Mouse (Mus musculus) cerebellum, adult 8-10 months (tissue): ENCODE results near the gene Agap1.

Experiments
- DNase-seq: peaks from one replicate; pipeline ENCODE4 v3.0.0; 2022

Agap1 gene

DNA sequence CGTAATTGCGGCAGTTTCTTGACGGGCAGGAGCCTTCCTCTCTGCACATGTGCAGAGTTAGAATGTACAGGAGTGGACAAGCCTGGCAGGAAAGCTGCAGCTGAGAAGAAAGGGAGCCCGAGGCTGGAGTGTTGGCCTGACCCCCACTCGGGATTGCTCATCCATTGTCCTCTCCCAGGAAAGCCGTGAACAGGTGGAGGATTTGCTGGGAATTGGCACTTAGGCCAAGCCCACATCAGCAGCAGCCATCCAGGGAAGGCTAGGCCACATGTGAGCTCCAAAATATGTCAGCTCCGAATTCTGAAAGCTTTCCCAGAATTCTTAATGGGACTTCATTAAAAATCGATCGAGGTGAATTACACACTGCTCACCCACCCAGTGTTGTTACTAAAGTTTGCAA is 270.4 kb downstream of the Agap1 start:
- DNase-seq, result no peak

DNA sequence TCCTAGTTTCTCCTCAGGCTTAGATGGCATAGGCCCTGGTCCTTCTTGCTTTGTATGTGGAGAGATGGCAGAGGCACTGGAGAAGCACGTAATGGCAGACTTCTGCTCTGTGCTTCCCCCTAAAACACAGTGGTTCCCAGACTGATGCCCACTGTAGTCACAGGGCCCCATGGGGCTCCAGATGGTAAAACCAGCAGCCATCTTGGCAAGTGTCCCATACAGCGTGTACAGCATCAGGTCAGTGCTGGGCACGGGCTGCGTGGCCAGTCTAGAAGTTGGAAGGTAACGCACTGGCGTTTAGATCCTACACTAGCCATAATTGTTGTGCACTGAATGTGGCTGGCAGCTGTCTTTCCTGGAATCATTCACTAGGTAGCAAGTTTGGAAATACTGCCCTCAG is 273.9 kb downstream of the Agap1 start:
- no peak for DNase-seq

DNA sequence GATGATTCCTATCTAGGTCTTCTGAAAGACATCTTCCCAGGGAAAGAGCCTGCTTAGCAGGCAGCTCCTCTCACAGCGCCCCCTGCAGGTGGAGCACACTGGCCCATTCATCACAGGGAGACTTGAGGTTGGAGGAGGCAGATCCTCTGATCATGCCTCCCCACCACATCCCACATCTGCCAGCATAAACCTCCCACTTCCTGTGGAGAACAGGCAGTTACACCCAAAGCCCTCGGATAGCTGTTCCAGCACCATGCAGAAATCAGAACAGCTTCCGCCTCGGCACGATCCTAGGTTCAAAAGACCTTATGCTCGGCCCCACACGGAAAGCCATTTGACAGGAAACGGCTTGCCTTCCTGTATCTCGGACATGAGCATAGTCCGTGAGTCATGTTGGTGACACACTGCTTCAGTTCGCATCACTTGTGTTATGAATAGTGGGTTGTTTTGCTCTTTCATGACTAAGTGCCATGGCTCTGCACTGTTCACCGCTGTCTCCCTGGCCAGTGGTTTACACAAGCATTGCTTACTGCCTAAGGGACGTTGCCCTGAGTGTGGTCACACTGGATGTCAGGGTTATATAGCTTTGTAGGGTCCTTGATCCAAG is 276.1 kb downstream of the Agap1 start:
- no peak for DNase-seq

- DNase-seq, result no peak
Observed at GRCm38 (mm10) chr1:89734368-89734767, 279.8 kb downstream of the Agap1 start.

- no peak for DNase-seq
Observed at GRCm38 (mm10) chr1:89735146-89735545, 280.5 kb downstream of the Agap1 start.

- DNase-seq, result no peak
Observed at GRCm38 (mm10) chr1:89736021-89736420, 281.4 kb downstream of the Agap1 start.

GRCm38 (mm10) chr1:89739067-89739774 is 284.6 kb downstream of the Agap1 start:
- no peak for DNase-seq

- DNase-seq, result no peak
Observed at GRCm38 (mm10) chr1:89739775-89740099, 285.1 kb downstream of the Agap1 start.

DNA sequence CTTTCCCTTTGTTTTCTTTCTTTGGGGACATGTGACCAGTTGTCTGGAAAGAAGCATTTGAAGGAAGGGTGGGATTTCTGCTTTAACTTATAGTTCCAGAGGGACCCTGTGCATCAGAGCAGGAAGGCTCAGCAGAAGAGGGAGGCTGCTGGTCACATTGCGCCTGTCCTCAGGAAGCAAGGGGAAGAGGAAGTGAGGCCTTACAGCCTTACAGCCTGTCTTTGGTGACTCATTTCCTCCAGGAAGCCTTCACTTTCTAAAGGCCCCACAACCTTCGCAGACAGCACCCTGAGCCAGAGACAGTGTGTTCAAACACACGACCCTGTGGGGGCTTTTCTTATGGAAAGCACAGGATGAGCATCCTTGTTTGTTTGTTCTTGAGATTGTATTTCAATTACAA is 287.8 kb downstream of the Agap1 start:
- DNase-seq, result no peak

DNA sequence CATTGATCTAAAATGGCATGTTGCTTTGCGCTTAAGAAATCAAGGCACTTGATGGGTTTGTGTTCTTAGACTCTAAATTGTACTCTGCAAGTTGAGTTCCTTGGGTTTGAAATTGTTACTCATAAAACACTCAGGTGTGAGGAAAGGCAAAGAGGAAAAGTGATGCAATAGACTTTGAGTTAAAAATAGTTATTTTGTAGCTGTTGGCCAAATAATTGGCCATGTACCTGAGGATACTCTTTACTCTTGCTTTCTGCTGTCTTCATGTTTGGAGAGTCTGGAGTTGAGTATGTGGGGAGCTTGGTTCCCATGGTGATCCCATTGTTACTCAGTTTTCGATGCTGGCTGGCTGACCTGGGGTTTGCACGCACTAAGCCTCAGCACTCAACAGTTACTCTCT is 291.6 kb downstream of the Agap1 start:
- no peak for DNase-seq

DNA sequence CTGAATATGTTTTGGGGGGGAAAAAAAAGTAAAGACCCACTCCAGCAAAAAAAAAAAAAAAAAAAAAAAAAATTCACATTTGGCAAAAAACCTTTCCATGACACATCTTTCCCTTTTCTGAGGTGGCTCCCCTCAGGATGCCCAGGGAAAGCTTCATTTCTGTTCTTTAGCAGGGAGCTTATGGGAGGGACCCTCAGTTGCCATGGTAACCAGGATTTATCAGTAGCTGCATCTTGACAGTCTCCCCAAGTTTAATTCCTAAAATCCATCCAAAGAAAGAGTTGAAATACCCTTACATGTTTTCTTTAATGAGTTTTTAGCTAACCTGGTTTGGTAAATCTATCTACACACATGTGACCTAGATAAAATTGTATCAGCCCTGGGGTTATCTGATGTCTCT is 295.1 kb downstream of the Agap1 start:
- DNase-seq, result no peak

GRCm38 (mm10) chr1:89750495-89750894 is 295.9 kb downstream of the Agap1 start:
- no peak for DNase-seq

- DNase-seq, result no peak
Observed at GRCm38 (mm10) chr1:89750921-89751320, 296.3 kb downstream of the Agap1 start.

DNA sequence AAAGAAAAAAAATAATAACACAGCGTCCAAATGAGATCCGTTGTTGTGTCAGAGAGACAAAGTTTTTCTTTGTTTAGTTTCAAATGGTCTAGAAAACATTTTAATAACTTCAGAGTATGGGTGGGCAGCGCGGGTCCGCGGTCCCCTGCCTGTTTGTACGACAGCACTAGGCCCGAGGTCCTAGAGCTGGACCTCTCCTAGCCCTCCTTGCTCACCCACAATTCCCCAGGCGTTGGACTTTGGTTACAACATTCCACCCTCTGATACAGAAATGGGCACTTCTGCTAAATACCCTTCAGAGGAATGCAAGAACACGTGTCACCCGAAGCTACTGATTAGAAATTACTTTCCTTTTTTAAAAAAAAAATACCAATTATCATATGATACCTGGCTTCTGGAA is 296.7 kb downstream of the Agap1 start:
- DNase-seq, result no peak

DNA sequence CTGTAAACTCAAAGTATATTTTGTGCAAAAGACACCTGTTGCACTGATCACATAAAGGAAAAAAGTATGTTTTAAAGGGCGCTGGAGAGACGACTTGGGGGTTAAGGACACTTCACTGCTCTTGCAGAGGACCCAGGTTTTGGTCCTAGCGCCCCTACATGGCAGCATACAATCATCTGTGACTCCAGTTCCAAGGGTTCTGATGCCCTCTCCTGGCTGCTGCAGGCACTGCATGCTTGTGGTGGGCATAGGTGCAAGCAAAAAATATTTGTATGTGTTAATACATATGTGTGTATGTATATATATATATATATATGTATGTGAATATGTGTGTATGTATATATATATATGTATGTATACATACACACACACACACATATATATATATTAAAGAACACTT is 298.1 kb downstream of the Agap1 start:
- DNase-seq, result no peak

- no peak for DNase-seq
Observed at GRCm38 (mm10) chr1:89755358-89755757, 300.8 kb downstream of the Agap1 start.

DNA sequence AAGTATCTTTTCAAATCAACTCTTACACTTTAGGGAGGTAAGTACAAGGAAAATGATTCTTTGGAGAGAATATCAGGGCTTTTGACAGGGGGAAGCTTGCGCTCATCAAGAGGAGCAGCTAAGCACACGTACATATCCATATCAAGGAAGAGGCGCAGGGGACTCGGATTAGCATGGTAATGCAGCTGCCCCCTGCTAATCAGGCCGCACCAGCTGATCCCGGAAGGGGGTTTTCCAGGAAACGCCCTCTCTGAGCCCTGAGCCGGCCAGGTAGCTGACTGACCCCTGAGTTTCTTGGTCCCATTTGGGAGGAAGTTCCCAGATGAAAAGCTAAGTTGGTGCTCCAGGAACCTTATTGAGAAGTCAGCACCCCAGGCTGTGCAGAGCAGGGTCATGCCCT is 301.8 kb downstream of the Agap1 start:
- no peak for DNase-seq

GRCm38 (mm10) chr1:89757545-89757944 is 302.9 kb downstream of the Agap1 start:
- no peak for DNase-seq

- no peak for DNase-seq
Observed at GRCm38 (mm10) chr1:89763912-89764311, 309.3 kb downstream of the Agap1 start.

DNA sequence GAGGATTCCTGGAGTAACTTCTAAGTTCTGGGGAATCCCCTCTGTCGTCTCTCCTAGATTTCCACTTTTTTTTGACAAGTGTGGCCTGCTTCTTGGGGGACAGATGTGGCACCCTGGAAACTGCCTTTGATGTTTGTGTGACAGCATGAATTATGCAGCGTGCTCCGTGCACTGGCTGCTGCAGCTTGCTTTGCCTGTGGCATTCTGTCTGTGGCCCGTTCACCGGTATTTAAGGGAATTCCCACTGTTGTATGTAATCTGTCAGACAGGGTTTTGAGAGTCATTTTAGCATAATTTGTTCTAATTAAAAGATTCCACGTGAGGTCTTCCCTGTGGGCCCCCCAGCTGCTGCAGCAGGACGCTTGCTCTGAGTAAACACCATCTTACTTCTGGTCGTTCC is 312.3 kb downstream of the Agap1 start:
- DNase-seq, result no peak

DNA sequence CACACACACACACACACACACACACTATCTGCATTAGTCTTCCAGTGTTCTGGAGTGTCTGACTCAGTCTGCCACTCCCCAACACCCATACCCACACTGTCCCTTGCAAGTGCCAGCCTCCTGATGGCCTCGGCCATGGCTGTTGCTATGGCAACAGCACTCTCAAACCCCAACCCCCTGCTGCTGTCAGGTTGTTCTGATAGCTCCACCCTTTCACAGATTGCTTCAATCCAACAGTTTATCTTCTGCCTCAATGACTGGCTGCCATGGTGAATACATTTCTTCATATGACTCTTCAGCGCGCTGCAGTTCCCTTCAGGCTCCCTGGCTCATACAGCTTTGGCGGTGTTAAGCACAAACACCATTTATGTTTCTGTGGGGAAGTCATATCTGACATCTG is 315.0 kb downstream of the Agap1 start:
- DNase-seq, result no peak

- no peak for DNase-seq
Observed at GRCm38 (mm10) chr1:89770298-89770697, 315.7 kb downstream of the Agap1 start.

GRCm38 (mm10) chr1:89775750-89776149 is 321.1 kb downstream of the Agap1 start:
- DNase-seq, result no peak

DNA sequence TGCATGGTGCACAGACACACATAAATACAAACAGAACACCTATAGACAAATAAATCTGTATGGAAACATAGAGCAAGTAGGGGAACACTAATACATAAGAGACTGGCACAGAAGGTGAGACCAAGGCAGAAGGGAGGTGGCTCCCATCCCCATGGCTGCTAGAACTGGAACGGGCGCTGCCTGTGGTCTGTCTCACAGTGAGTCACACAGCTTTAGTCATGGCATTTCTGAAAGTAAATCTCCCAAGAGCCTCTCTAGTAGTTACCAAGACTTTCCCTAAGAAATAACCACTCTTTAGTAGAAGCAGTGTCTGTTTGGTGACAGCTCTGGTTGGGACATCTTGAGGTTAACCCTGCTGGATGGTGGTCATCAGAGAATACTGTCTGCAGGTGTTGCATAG is 326.1 kb downstream of the Agap1 start:
- DNase-seq, result no peak

DNA sequence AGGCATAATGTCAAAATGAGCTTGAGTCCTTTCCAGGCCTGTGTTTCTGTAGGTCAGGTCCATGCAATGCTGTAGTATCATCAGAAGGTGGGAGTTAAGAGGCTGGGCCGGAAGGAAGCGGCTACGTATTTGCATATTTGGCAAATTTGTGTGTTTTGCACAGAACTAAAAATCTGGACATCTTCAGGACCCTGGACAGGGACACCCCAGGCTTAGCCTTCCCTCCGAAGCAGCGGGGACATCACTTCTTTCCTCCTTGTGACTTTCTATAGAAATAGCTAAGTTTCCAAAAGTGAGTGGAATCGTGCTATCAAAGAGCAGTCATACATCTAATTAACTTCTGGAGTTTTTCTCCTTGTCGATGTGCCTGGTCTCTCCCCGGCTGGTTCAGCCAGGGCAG is 327.3 kb downstream of the Agap1 start:
- DNase-seq, result no peak
